Mouse (Mus musculus) heart, adult 18-20 months (tissue): Measurements from ENCODE around the gene Pip4k2c. TPM values are rescaled to one million over a fixed set of nuclear protein-coding genes. Genes with fewer than 3 reads are reported as not detected.
"Not testable (repeated sequence)": the region's sequence is repeated elsewhere in the genome, so short reads cannot be mapped to it uniquely, and the experiment has no call there.

ENCODE experiments used
- DNase-seq, 2 experiments: peaks; one replicate each; pipeline ENCODE4 v3.0.0; 2021 to 2022; ENCODE audit warnings: mixed read lengths in 1 of 2
- total RNA-seq, 2 experiments: library from RNA; stranded (reverse); gene quantifications; 2 replicates each; pipeline ENCODE4 v1.2.3; 2021

The Pip4k2c gene
- total RNA-seq, 2 experiments from 2014 or later, result 30.3 to 30.8 TPM

DNA sequence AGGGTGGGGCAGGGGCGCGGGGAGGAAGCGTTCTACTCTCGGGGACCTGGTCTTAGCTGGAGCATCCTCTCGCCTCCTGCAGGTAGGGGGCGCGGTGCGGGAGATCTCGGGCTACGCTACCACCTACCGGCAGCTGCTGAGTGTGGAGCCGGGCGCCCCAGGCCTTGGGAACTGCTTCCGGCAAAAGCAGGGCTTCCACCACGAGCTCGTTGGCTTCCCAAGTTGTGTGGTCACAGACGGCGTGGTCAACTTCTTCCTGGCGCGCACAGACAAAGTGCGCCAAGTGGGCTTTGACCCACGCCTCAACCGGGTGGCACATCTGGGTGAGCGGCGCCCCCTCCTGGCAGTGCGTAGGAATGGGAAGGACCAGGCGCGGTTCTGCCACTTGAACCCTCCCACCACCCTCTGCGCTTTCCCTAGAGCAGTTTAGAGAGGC is 40.5 kb downstream of the Pip4k2c start:
- peak; percentile 73 to 82 for DNase-seq

DNA sequence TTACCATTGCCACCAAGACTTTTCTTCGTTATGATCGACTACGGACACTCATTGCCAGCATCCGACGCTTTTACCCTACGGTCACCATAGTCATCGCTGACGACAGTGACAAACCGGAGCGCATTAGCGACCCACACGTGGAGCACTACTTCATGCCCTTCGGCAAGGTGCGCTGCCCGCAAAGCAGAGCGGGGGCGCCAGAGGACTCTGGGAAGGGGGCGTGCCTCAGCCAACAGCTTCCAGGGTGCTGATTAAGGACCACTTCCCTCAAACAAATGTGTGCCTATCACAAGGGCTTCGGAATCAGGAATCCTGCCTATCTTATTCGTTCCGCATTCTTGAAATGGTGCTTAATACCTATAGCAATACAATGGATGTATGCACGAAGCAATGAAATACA is 41.4 kb downstream of the Pip4k2c start:
- peak in 1 of 2 experiments; percentile 32 for DNase-seq

DNA sequence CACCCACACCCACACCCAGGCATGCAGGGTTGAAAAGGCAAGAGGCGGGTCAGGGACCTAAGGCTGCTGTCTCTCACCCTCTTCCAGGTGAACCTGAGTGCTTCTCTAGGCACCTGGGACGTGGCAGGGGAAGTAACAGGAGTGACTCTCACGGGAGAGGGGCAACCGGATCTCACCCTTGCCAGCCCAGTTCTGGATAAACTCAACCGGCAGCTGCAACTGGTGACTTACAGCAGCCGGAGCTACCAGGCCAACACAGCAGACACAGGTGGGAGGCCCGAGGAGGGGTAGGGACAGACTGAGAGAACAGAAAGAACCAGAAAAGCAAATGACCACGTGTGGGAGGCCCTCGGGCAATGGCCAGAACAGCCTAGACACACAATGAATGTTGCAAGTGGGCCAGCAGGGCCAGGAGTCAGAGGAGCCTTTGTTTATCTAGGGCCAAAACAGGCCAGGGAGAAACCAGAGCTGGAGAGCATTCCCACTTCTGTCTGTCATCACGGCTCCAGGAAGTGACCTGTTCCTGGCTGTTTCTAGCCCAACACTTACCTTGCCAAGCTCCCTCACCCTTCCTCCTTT is 43.7 kb downstream of the Pip4k2c start:
- DNase-seq, result peak in 1 of 2 experiments; percentile 10

DNA sequence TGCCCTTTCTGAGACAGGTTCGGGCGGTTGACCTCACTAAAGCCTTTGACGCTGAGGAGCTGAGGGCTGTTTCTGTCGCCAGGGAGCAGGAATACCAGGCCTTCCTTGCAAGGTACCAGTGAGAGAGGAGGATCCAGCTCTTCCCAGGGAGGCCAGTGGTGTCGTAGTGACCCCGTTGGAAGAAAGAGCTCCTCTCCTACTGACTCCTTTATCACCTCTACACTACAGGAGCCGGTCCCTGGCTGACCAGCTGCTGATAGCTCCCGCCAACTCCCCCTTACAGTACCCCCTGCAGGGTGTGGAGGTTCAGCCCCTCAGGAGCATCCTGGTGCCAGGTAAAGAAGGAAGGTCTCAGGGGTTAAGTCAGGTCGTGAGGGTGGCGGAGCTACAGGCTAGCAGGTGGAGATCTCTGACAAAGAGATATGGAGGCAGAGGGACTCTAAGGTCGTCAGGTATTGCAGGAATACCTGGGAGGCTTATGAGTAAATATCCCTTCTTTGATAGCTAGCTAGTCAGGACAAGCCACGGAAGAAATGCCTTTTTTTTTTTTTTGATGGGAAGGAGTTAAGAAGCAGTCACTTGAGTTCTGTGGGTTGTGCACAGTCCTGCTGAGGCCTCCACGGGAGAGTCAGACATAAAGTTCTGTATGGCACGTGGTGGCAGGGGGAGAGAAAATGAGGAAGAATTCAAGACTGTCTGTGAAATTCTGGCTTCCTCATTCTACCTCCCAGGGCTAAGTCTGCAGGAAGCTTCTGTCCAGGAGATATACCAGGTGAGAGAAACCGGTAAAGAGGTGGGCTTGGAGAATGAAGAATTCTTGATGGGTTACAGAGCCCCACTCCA is 44.4 kb downstream of the Pip4k2c start:
- DNase-seq, result no peak

DNA sequence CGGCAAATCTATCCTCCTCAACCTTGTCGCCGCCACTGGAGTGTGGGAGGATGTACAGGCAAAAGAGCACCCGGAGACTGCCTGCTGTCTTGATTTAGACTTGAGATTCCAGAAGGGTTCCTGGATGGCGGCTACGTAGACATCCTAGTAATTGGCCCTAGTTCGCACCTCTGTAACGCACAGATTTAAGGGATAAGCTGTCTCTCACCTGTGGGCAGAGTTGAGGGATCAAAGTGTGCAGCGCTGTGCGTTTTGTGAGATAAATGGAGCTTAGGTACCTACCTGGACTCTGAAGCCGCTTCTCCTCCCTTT is 45.0 kb downstream of the Pip4k2c start:
- DNase-seq, result no peak

DNA sequence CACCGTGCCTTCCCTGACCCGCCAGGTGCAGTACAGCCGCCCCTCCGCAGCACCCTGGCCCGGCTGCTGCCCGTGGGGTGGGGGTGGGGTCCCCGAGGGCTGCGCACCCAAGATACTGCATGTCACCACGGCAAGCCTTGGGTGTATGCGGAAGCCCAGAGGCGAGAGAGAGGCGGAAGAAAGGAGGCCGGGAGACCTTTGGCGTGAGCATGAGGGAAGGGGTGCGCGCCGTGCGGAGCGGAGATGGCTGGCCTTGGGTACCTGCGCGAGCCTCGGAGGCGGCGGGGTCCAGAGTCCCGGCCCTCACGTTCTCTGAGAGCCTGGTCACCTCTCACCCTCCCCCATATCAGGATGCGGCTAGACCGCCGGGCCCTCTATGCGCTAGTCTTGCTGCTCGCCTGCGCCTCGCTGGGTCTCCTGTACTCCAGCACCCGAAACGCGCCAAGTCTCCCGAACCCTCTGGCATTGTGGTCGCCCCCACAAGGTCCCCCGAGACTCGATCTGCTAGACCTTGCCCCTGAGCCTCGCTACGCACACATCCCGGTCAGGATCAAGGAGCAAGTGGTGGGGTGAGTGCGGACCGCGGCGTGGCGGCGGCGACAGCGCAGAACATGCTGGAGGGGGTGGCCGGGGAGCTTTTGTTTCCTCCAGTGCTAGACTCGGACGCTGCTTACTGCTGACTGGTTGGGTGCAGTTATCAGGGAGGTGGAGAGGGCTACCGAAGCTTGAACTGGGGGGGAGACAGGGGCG is 45.6 kb downstream of the Pip4k2c start:
- DNase-seq, result peak in 1 of 2 experiments; percentile 50

DNA sequence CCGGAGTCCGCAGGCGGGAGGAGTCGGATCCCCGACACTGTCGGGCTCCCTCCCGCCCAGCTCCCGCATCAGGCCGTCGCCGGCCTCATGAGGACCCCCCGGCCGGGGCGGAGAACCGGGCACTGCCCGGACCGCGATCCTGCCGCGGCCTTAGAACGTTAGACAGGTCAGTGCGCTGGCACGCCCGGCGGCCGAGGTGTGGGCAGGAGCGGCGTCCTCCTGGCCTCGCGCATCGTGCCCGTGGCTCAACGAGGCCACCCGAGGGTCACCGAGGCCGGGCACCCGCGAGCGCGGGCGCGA is 46.1 kb downstream of the Pip4k2c start:
- peak in 1 of 2 experiments; percentile 53 for DNase-seq

DNA sequence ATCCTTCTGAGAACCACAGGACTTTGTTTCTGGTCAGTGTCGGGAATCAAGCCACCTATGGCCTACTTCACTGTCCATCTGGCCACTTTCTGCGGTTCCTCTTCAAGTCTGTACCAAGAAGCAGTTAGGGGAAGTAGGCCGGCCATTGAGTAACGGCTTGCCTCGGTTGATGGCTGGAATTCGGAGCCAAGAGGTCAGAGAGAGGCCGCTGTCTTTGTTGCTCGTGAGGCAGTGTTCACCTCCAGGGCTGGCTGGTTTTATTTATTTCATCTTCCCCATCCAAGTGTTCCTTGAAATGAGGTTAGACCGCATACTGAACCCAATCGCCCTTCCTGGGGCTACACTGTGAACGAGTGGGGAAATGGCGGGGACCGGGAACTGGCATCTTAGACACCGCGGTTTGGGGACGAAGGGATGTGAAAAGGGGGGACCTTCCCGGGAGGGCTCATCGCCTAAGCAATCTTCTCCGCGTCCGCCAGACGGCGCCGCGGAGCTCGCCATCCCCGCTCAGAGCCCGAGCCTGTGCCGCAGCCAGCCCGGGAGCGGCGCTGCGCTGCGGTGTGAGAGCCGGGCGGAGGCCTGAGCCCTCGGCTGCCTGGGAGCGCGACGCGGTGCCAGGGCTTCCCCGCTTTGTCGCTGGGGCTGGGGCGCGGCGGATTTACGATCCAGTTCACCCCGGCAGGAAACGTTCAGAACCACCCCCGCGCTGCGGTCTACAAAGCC is 46.6 kb downstream of the Pip4k2c start, which contains the start of gene B4galnt1:
TSS of gene B4galnt1 (plus strand) at position 595 of the 723 bp plus-strand sequence.
- peak; percentile 73 to 78 for DNase-seq

DNA sequence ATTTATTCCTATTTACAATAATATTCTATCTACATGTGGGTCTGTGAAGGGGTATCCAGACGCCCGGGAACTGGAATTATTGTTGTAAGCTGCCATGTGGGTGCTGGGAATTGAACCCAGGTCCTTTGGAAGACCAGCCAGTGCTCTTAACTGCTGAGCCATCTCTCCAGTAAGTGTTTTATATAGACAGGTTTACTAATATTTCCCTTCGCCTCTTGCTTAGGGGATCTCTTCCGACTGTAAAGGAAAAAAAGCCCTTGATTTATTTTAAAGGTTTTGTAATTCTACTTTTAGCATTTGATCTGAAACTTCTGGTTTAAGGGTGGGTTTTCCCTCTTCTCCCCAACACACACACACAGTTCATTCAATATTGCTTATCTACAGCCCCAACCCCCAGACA is 47.2 kb downstream of the Pip4k2c start:
- DNase-seq, result no peak

DNA sequence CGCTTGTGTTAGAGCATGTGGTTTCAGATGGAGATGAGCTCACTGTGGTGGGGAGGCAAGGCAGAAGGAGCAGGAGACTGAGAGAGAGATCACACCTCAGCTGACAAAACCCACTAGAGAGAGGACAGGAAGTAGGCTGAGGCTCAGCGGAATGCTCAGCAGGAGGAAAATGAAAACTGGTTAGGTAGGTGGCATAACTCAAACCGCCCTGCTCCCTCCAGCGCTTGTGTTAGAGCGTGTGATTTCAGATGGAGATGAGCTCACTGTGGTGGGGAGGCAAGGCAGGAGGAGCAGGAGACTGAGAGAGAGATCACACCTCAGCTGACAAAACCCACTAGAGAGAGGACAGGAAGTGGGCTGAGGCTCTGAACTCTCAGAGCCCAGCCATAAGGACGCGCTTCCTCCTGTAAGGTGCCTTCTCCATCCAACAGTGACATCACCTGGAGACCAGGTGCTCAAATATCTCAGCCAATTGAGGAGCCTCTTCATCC is 48.6 kb downstream of the Pip4k2c start:
- DNase-seq, result not testable (repeated sequence)

DNA sequence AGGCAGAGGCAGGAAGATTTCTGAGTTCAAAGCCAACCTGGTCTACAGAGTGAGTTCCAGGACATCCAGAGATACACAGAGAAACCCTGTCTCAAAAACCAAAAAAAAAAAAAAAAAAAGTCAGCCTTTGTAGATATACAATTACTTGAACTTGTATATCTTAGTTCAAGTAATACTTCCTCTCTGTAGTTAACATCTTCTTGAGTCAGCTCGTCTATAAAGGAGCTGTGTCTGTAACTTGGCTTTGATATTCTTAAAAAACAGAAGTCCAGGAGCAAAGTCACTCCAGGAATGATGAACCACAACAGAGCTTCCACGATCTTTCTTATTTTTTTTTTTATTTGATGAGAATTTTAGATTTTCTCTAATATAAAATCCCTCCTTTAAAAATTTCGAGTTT is 50.7 kb downstream of the Pip4k2c start:
- DNase-seq, result no peak

DNA sequence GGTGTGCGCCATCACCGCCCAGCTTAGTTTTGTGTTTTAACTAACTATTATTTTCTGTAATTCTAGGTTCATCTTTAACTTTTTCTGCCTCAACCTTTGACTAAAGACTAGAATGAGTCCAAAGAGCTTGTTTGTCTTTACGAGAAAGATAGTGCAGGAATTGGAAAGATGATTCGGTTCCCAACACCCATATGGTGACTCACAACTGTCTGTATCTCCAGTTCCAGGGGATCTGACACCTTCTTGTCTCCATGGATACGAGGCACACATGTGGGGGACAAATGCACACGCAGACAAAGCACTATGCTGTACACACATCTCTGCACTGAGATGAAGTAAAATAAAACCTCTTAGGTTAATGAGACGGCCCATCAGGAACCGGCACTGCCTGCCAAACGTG is 51.3 kb downstream of the Pip4k2c start:
- no peak for DNase-seq

DNA sequence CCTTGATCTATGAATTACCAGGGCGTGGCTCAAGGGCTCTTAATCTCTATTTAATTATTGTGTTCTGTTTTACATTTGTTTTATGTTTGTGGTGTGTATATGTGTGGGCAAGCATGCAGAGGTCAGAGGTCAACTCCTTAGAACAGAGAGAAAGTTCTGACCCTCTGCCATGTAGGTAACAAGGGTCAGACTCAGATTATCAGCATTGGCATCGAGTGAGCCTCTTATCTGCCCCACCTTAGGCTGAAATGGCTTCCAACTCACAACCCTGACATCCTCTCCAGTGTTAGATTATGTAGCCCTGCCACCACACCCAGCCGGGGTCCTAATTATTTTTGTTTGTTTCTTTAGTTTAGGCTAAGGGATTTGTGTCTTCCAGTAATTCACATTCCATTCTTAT is 52.9 kb downstream of the Pip4k2c start:
- no peak for DNase-seq

DNA sequence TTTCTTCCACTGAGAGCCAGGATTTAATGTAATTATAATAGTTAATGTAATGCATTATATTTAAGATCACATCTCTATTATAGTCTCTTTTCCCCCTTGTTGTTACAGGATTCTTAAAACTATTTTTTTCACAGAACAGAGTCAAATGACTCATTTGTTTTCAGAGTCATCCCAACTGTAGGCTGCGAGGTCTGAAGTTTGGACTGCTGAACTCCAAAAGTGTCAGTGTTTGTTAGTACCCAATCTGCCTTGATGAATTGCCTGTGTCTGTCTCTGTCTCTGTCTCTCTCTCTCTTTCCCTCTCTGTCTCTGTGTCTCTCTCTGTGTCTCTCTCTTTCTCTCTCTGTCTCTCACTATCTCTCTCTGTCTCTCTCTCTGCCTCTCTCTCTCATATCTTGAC is 54.9 kb downstream of the Pip4k2c start:
- no peak for DNase-seq

DNA sequence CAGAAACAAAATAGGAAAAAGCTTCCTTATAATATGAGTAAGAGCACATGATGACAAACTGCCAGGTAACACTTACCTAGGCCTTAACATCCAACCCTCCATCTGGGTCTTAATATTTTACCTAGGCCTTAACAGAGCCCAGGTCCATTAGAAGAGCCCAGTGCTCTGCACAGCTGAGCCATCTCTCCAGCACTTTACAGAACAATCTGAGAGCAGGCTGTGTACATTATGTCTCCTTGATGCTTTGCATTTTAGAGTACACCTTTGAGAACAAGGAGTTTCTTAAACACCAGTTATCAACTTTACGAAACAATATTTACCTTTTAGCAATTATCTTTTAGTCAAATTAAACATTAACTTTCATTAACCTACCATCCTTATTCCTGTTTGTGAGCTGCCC is 55.3 kb downstream of the Pip4k2c start:
- DNase-seq, result no peak

DNA sequence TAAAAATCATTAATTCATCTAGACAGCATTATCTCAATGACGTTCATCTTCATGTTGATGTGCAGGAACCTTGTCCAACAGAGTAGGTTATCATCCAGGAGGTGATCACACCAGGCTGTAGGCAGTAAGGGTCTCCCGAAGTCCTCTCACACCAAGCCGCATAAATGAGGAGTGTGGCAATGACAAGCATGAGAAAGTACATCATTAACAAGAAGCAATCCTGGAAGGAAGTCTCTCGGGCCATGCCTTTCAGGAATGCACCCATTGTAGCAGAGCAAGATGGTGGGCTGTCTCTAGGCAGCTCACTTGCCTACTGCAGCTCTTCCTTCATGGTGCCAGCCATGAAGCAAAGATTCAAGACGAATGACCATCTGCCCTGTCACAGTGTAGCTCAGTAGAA is 56.7 kb downstream of the Pip4k2c start:
- DNase-seq, result no peak

DNA sequence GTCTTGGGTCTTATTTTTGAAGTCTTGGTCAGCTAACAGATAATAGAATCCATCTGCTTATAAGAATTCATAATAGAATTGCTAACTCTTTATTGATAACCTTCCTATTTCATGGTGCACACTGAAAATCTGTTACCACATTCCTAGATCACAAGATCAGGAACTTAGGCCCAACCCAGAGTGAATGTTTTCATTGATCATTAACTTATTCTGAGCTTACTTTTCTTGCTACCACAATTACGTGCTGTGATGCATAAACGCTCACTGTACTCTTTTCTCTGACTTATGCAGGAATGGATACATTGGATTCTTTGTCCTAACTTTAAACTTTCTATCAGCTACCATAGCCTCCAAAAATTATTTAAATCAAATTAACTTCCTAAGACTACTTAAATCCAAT is 57.1 kb downstream of the Pip4k2c start:
- no peak for DNase-seq

DNA sequence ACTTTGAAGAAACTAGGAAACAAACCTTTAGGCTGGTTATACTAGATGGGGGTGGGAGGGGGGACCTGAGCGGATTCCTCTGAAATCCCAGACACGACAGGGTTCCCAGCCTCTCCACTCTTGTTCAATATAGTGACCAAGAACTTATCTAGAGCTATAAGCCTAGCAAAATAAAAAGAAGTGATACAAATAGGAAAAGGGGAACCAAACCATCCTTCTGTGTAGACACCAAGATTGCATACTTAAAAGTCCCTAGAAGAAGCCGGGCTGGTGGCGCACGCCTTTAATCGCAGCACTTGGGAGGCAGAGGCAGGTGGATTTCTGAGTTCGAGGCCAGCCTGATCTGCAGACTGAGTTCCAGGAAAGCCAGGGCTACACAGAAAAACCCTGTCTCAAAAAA is 58.1 kb downstream of the Pip4k2c start:
- no peak for DNase-seq

DNA sequence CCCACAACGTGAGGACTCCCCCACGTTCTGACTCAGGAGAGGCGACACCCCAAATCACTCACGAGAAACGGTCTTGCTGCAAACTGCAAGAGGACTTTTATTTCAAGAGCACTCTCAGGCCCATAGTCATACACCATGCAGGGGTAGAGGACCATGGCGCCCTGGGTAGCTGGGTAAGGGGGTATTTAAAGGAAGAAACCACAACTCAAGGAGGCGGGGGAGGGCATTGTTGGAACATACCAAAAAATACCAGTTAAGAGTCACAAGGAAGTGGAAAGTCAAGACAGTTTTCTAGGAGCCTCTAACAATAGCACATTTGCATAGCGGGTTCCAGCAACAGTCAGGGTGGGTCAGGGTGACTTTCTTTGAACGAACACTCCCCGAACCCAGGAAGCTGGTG is 58.8 kb downstream of the Pip4k2c start:
- not testable (repeated sequence) for DNase-seq

DNA sequence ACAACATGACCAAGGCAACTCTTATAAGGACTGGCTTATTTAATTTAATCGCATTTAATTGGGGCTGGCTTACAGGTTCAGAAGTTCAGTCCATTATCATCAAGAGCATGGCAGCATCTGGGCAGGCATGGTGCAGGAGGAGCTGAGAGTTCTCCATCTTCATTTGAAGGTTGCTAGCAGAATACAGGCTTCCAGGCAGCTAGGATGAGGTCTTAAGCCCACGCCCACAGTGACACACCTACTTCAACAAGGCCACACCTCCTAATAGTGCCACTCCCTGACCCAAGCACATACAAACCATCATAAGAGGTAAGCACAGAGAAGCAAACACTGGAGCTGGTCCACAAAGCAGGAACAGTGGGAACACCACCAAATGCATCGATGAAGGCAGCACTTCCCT is 60.2 kb downstream of the Pip4k2c start:
- DNase-seq, result not testable (repeated sequence)

DNA sequence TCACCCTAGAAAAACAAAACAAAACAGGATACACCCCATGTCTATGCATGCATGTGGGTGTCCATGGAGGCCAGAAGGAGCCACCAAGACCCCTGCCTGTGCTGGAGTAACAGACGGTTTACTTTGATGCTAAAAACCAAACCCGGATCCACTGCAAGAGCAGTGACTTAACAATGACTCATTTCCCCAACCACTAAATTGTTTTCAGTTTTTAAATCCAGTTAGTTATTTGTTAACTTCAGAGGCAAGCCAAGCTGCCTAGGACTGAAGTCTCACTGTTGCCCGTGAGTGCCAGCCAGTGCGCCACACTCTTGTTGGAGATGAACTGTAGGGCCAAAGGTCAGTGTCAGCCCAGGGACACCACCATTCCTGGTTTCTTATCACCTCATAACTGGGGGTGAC is 60.9 kb downstream of the Pip4k2c start:
- DNase-seq, result no peak

DNA sequence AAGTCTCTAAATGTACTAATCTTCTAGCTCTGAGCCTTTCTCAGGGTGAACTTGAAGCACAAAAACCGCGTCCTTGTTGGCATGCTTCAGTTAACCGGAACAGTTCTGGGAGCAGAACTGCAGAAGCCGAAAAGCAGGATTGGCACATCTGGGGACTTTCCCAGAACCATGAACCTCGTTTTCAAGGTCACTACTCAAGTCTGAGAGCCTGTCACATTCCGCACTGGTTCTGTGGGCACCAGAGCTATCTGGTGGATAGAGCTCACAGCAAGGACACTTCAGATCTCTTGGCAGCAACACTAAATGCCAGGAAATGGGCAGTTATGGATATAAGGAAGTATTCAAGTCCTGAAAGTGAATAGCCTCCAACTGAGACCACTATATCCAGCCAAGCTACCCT is 64.2 kb downstream of the Pip4k2c start:
- DNase-seq, result no peak
